Mouse (Mus musculus): ENCODE measurements at regions not wholly inside any gene's neighbourhood (a gene's known extent, or its start where the extent isn't known, plus 50 kb on each side); places are given as distances from the start of the nearest gene placed in this dataset.

DNA sequence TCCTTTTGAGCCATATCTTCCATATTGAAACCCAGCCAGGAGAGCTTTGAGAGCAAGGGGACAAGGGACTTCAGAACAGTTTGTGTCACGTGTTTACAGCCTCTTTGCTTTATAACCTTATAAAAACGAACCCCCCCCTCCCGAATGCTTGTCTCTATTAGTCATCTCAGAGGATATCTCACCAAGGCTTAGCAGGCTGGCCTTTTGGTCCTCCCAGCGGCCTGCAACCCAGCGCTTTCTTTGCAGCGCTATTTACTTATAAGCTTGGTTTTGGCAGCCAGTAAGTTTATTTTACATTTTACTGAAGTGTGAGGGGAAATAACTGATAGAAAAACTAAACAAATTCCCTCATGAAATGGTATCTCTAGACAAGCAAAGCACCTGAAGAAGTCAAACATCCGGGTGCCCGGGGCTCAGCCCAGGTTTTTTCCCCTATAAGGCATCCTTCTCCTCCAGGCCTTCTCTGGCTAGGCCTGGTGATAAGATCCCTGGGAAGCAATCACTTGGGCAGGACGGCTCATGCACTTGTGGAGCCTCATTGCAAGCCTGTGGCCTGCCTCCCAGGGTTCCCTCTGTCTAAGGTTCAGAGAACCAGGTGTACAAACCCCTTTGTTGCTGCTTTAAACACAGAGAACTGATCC is 442.0 kb upstream of the Id4 start:
- Histone ChIP-seq H3K4me3 (no peak overlapping the region), H3K27me3 (ENCODE audit: insufficient read depth, poor library complexity, severe bottlenecking) (no peaks in the 10 kb centered on the region), H3K36me3 (no peaks in the 10 kb centered on the region), H3K9me3 (no peaks in the 10 kb centered on the region), H3K4me1 (no peaks in the 10 kb centered on the region), H3K27ac (no peak overlapping the region)
- no peak for DNase-seq (ENCODE audit: low spot score)
- 56% methylated on average over 9 of the region's 9 CpGs for WGBS

DNA sequence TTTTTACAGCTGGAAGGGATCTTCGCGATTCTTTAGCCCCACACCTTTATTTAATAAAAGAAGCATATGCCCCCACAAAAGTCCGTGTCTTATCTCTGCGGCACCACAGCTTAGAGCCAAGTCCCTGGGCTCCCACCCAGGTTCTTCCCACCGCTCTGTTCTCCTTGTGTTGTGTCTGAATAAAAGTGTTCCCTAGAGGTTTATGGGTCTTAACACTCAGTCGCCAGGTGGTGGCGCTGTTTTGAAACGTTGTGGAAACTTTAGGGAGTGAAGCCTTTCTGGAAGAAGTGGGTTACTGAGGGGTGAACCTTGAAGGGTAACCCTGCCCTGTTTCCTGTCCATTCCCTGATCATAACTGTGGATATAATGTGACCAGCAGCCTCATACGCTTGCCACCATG is 424.5 kb upstream of the Id4 start:
- Histone ChIP-seq H3K4me1 (no peaks in the 10 kb centered on the region; the same call in 1 of the 2 replicates), H3K27ac (no peak overlapping the region), H3K4me3 (no peak overlapping the region), H3K36me3 (no peaks in the 10 kb centered on the region), H3K27me3 (ENCODE audit: insufficient read depth, poor library complexity, severe bottlenecking) (no peaks in the 10 kb centered on the region), H3K9me3 (no peaks in the 10 kb centered on the region)
- DNase-seq (ENCODE audit: low spot score) = no peak
- WGBS = 45% methylated on average over 9 of the region's 9 CpGs

DNA sequence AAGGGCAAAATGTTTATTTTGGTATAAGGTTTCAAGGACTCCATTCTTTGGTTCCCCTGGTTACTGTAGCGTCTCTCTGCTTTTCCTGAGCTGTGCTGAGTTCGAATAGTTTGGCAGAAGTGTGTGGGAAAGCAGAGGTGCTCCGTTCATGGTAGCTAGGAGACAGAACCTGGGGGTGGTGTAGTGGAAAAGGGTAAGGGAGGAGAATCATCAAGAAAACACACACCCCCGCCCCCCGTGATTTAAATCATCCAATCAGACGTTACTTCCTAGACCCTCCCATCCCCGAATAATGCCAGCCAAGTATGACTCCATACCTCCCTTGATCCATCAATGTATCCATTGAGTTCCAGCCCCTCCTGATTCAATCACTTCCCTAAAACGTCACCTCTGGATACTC is 418.6 kb upstream of the Id4 start:
- 82% methylated on average over 8 of the region's 8 CpGs for WGBS
- DNase-seq (ENCODE audit: low spot score) = no peak
- H3K27ac ChIP-seq = no peak overlapping the region
- no peak overlapping the region for H3K4me3 ChIP-seq
- no peaks in the 10 kb centered on the region for H3K9me3 ChIP-seq
- no peaks in the 10 kb centered on the region for H3K27me3 ChIP-seq (ENCODE audit: insufficient read depth, poor library complexity, severe bottlenecking)
- H3K4me1 ChIP-seq = peaks cover 3% of the 10 kb centered on the region; the same call in 1 of the 2 replicates
- H3K36me3 ChIP-seq = no peaks in the 10 kb centered on the region

DNA sequence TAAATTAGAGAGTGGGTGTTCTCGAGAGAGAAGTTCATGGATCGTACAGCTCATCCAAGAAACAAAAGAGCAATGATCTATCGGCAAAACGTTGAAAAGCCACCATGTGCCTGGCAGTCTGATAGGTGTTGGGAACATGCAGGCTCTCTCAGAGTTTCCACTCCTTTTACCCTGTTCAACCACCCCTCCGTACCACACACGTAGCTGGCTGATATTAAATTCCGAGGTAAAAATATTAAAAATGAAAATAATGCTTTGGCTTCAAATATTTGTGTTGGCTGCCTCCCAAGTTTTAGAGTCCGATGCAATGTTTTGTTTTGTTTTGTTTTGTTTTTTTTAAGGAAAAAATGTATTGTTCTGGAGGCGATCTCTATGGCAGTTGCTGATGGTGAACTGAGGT is 418.0 kb upstream of the Id4 start:
- 87% methylated on average over 9 of the region's 9 CpGs for WGBS
- DNase-seq (ENCODE audit: low spot score) = no peak
- H3K27ac ChIP-seq = no peak overlapping the region

DNA sequence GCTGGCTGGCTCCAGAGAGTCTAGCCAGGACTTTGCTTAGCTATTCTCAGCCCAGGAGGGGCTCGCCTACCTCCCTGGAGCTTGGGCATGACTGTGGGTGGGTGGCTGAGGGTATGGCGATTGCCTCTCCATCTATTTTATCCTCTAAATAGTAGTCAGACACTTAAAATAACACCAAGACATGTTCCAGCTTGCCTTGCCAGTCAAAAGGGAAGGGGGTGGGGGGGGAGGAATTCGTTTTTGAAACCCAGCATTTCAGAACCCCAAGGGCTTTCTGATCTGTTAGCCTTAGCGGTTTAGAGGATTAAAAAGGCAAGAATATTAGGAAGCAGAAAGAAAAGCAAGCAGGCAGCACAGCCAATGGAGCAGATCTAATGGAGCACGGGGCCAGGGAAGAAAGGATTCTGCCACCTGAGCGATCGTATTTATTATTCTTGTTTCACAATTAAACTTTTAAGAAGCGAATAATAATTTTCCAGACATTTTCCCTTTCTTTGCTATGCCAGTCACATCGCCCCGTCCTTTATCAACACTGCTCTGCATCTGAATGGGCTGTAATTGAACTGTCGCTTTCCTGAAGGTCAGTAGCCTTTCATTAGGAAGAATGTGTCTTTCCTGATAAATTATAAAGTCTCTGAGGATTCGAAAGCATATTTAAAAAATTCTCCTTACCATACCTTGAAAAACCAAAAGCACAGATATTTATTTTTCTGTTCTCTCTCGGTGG is 417.3 kb upstream of the Id4 start:
- Histone ChIP-seq H3K36me3 (no peaks in the 10 kb centered on the region), H3K27ac (no peak overlapping the region), H3K27me3 (ENCODE audit: insufficient read depth, poor library complexity, severe bottlenecking) (no peaks in the 10 kb centered on the region), H3K9me3 (no peaks in the 10 kb centered on the region), H3K4me1 (peaks cover 3% of the 10 kb centered on the region; the same call in 1 of the 2 replicates), H3K4me3 (no peak overlapping the region)
- 61% methylated on average over 13 of the region's 13 CpGs for WGBS
- DNase-seq (ENCODE audit: low spot score) = no peak

More for the DNA sequence above, 418.0 kb upstream of the Id4 start:
- Histone ChIP-seq H3K4me3 (no peak overlapping the region), H3K9me3 (no peaks in the 10 kb centered on the region), H3K4me1 (peaks cover 3% of the 10 kb centered on the region; the same call in 1 of the 2 replicates), H3K27me3 (ENCODE audit: insufficient read depth, poor library complexity, severe bottlenecking) (no peaks in the 10 kb centered on the region), H3K36me3 (no peaks in the 10 kb centered on the region)

DNA sequence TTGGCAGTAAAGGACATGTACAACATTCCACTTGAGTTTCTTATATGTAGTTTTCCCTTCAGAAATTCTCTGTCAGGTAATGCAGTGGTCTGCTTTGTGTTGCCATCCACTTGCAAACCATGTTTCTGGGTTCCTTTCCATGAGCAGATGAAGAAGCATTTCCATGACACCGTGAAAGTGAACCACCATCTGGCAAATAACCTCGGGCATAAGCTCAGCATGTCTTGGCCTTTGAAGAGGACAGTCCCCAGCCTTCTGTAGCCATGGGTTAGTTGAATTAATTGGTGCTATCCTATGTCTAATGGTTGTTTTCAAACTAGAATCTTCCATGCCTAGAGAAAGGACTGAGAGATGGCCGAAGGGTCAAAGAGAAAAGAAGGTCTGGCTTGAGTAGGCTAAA is 414.3 kb upstream of the Id4 start:
- DNase-seq (ENCODE audit: low spot score) = no peak
- H3K36me3 ChIP-seq = no peaks in the 10 kb centered on the region
- 82% methylated on average over 3 of the region's 3 CpGs for WGBS
- no peaks in the 10 kb centered on the region for H3K9me3 ChIP-seq
- no peak overlapping the region for H3K4me3 ChIP-seq
- H3K27me3 ChIP-seq (ENCODE audit: insufficient read depth, poor library complexity, severe bottlenecking) = no peaks in the 10 kb centered on the region
- H3K27ac ChIP-seq = no peak overlapping the region
- H3K4me1 ChIP-seq = peaks cover 3% of the 10 kb centered on the region; the same call in 1 of the 2 replicates

DNA sequence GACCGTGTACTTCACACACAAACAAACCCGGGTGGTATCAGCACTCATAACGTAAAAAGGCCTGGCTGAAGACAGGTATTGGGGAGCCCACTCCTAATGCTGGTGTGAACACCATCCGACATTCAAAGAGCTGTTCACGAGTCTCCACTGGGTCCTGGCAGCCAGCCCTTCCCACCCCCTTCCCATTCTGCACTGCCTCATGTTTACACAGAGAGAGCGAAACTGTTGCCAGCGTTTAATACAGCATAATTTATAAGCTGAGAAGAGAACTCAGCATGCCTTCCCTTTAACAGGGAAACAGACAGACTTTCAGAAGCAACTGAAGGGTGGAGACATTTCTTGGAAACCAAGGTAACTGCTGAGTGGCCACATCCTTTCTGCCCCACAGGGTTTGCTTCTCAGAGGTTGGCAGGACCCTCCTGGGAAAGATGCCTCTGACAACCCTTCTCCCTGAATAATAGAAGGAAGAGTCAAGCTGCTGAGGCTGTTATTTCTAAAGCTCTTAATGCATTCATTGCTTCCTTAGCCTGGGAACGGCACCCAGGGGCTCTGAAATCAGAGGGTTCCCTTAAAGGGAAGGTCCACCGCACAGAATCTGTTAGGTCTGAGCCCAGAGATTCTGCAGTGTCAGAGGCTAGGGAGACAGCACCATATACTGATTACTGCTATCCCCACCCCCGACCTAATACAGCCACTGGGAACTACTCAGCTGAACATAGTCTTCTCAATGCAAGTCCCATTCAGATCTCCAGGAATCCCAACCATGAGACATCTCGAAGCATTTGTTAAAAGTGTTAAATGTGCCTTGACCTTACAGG is 412.4 kb upstream of the Id4 start:
- 71% methylated on average over 11 of the region's 11 CpGs for WGBS
- no peaks in the 10 kb centered on the region for H3K9me3 ChIP-seq
- H3K36me3 ChIP-seq = no peaks in the 10 kb centered on the region
- no peak for DNase-seq (ENCODE audit: low spot score)
- no peak overlapping the region for H3K4me3 ChIP-seq
- H3K27me3 ChIP-seq (ENCODE audit: insufficient read depth, poor library complexity, severe bottlenecking) = no peaks in the 10 kb centered on the region
- H3K27ac ChIP-seq = no peak overlapping the region
- H3K4me1 ChIP-seq = no peaks in the 10 kb centered on the region

DNA sequence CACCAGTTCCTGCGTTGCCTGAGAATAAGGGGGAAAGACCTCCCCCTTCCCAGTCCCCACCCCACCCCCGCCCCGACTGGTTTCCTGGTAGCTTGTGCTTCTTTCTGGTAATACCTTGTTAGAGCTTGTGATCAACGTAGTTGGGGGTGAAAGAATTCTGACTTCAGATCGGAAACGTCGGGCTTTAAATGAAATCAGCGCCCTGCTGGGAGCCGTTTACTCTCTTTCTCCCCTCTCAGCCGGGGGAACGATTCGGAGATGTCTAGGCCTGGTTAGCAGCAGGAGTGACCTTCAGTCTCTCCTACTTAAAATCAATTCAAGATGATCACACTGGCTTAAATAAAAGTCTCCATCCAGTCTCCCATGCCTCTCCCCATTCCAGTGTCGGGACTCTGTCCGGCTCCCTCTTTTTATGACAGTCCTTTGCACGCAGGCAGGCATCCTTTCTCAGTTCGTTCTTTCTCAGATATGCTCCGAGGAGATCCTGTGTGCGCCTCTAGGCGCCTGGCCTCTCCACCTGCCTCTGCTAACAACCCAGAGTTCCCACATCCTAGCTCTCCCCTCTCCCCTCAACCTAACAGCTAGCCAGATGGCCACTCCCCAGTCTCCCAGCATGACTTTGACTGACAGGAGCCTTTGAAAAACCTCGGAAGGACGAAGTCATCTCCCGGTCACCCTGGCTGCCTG is 405.5 kb upstream of the Id4 start:
- Histone ChIP-seq H3K27ac (peak overlapping the region; percentile 59), H3K9me3 (no peaks in the 10 kb centered on the region), H3K36me3 (no peaks in the 10 kb centered on the region), H3K27me3 (ENCODE audit: insufficient read depth, poor library complexity, severe bottlenecking) (0 out of 2 replicates have a peak, but pooled peaks cover 3% of the 10 kb centered on the region), H3K4me3 (peak overlapping the region; percentile 50), H3K4me1 (peaks cover 14% of the 10 kb centered on the region)
- 2% methylated on average over 22 of the region's 22 CpGs for WGBS
- no peak for DNase-seq (ENCODE audit: low spot score)

DNA sequence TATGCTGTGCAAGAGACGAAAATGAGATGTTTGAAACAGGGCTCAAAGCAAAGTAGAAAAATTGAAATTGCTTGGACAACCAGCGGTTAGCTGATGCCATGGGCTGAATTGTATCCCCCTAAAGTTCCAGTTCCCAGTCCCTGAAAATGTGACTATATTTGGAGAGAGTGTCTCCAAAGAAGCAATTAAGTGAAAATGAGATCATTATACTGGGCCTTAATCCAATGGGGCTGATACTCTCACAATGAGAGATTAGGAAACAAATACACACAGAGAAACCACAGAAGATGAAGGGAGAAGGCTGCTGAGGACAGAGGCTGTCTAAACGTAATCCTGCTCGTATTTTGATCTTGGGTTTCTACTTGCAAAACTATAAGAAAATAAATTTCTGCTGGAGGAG is 402.1 kb upstream of the Id4 start:
- H3K9me3 ChIP-seq = no peaks in the 10 kb centered on the region
- H3K4me1 ChIP-seq = peaks cover 14% of the 10 kb centered on the region
- 78% methylated on average over 4 of the region's 4 CpGs for WGBS
- no peak for DNase-seq (ENCODE audit: low spot score)
- no peaks in the 10 kb centered on the region for H3K36me3 ChIP-seq
- no peak overlapping the region for H3K4me3 ChIP-seq
- H3K27me3 ChIP-seq (ENCODE audit: insufficient read depth, poor library complexity, severe bottlenecking) = 0 out of 2 replicates have a peak, but pooled peaks cover 3% of the 10 kb centered on the region
- H3K27ac ChIP-seq = no peak overlapping the region

DNA sequence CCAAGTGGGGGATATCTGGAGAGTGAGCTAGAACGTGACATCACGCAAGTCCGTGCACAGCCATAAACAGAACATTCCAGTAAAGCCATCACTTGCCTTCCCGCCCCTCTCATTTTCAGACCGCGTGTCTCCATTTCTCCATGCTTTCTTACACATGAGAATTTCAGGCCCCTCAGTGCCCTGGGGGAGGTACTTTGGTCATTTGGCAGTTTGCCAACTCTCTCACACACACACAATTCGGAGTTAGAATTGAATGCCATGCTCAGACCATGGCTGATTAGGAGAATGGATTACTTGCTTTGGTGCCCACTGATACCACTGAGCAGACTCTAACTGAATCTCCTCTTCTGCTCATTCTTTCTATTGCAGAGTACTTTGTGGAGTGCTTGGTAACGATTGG is 400.7 kb upstream of the Id4 start:
- Histone ChIP-seq H3K4me3 (no peak overlapping the region), H3K36me3 (no peaks in the 10 kb centered on the region), H3K27me3 (ENCODE audit: insufficient read depth, poor library complexity, severe bottlenecking) (no peaks in the 10 kb centered on the region), H3K27ac (no peak overlapping the region), H3K4me1 (peaks cover 10% of the 10 kb centered on the region), H3K9me3 (no peaks in the 10 kb centered on the region)
- DNase-seq (ENCODE audit: low spot score) = no peak
- WGBS = 78% methylated on average over 8 of the region's 8 CpGs

DNA sequence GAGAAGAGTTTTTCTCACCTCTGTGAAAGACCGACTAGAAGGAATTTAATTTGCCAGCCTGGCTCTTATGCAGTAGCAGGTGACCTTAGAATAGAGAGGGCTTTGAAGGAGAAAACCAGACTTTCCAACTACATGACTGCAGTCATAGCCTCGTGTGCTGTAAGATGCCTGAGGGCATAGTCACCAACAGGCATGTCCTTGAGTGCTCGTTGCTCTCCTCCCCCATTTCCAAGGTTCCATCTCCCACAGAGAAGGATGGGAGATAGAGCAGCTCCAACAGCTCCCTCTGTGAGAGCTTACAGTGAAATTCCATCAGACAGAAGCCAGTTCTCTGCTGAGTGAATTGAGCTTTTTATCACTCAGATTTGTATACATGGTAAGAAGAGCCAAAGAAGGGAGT is 398.1 kb upstream of the Id4 start:
- no peaks in the 10 kb centered on the region for H3K4me1 ChIP-seq
- no peaks in the 10 kb centered on the region for H3K9me3 ChIP-seq
- DNase-seq (ENCODE audit: low spot score) = no peak
- no peak overlapping the region for H3K4me3 ChIP-seq
- H3K27me3 ChIP-seq (ENCODE audit: insufficient read depth, poor library complexity, severe bottlenecking) = no peaks in the 10 kb centered on the region
- 53% methylated on average over 3 of the region's 3 CpGs for WGBS
- no peak overlapping the region for H3K27ac ChIP-seq
- no peaks in the 10 kb centered on the region for H3K36me3 ChIP-seq

DNA sequence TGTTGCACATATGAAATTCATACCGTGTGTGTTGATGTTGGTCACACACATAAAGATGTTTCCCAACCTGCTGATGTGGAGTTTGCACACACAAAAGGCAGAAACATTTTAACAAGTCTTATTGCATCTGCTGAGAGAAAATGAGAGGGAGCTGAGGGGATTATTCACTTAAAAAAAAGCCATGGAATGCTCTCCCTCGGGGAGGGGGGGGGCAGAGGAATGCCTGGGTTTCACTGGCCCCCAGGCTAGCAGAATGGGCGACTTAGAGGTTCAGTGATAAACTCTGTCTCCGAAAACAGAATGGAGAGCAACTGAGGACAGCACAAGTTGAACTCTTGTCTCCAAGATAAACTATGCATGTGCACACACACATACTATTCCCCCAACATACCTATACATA is 392.4 kb upstream of the Id4 start:
- Histone ChIP-seq H3K36me3 (no peaks in the 10 kb centered on the region), H3K27ac (no peak overlapping the region), H3K27me3 (ENCODE audit: insufficient read depth, poor library complexity, severe bottlenecking) (no peaks in the 10 kb centered on the region), H3K4me1 (no peaks in the 10 kb centered on the region), H3K9me3 (no peaks in the 10 kb centered on the region), H3K4me3 (no peak overlapping the region)
- WGBS = 59% methylated on average over 4 of the region's 4 CpGs
- no peak for DNase-seq (ENCODE audit: low spot score)
